Mouse (Mus musculus): ENCODE data around the gene Srgap1.

The Srgap1 gene

DNA sequence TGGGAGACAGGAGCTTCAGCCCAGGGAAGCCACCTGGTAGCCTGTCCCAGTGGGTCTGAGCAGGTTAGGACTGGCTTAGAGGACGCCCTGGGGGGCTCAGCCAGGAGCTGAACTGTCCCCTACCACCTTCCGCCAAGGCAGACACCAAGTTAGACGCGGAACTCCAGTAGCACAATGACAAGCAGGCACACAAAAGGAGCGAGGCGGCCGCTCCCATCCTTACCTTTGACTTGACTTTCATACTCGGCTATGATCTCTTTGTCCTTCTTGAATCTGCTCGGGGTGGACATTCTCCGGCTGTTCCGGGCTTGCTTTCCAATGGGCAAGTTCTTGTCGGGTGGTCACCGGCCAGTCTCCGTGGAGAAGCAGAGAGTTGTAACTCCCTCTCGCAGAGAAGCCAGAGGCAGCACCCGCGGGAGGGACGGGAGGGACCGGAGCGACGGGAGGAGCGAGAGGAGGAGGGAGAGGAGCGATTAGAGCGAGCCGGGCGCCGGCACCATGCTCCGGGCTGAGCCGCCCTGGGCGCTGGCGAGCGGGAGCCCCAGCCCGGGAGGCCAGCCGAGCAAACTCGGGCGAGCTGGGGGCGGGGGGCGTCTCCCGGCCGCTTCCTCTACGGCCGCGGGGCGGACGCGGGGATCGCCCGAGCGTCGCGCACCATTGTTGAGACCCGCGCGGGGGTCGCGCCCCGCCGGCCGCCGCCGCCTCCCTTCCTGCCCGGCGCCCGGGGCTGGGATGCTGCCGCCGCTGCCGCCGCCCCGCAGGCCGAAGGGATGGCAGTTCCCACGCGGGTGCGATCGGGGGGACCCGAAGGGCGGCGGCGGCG, at the start of gene Srgap1:
Srgap1 (minus strand) TSS at position 412 of the 823 bp plus-strand sequence.
- peak; percentile 77 for DNase-seq

DNA sequence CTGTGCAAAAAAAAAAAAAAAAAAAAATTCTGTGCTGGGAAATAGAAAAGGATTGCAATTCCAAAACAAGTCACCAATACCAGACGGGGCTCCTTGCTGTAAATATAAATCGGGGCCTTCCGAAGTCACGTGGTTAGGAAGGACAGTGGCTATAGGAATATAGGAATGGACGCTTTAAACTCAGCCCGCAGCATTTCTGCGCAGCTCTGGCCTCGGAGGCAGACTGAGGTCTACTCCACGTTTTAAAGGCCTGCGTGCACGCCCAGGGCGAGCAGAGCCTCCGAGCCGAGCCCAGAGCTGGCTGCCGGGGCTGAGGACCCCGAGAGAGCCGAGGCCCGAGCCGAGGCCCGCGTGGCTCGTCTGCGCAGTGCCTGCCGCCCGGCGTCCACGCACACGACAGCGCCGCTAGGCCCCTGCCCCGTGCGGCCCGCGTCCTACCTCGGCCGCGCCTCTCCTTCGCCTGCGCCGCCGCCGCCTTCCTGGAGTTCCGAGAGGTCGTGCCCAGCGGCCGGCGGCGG, 49.4 kb upstream of the Srgap1 start:
- DNase-seq, result no peak

DNA sequence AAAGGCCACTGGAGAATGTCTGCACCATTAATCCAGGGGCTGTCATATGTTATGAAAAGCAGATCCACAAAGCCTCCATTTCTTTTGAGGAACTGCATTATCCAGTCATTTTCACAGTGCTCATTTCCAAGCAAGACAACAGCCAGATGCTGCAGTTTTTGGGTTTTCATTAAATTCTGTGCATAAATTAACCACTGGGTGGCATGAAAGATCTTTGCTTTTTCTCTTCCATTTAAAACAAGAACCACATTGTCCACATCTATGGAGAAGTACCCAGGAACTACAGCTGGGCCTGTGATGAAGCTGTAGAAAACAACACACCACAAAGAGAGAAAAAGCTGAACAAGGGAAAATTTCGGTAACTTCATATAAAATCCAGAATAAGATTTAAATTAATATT, 43.4 kb upstream of the Srgap1 start:
- DNase-seq, result no peak

DNA sequence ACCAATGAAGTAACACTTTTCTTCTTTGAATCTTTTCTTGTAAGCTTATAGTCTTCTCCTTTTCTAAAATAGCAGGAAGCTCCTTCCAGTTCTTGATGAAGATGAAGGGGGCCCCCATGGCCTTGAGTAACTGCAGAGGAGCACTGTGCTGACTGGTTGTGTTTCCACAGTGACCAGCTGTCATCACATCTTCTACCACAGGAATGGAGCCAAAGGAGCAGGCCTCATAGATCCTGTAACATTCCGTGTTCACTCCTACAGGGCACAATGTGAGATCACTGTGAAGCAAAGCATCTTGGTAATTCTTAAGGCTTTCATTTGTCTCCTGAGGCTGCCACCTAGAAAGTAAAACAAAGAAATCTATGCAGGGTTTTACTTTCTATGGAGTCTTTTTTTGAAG, 34.2 kb upstream of the Srgap1 start:
- no peak for DNase-seq

DNA sequence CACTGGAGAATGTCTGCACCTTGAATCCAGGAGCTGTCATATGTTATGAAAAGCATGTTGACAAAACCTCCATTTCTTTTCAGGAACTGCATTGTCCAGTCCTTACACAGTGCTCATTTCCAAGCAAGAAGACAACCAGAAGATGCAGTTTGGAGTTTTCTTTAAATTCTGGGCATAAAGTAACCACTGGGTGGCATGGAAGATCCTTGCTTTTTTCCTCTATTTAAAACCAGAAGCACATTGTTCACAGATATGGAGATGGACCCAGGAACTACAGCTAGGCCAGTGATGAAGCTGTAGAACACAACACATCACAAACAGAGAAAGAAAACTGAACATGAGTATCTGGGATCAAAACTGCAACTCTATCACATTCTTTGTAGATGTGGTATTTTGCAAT, 22.0 kb upstream of the Srgap1 start:
- no peak for DNase-seq

DNA sequence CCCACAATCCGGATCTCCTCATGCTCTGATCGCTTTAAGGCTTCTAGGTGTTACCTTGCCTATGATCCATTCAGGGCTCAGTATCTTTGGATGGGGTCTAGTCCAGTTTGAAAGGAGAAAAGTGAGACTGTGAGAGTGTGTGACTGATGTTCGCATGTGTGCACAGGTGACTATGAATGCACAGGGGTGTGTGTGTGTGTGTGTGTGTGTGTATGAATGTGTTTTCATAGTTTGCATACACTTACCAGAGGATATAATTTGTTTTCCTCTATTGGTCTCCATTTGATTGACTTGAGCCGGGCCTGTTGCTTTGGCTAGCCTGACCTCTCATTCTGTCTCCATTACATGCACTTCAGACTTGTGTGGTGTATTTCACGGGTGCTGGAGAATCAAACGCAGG, 8.7 kb upstream of the Srgap1 start:
- DNase-seq, result no peak

DNA sequence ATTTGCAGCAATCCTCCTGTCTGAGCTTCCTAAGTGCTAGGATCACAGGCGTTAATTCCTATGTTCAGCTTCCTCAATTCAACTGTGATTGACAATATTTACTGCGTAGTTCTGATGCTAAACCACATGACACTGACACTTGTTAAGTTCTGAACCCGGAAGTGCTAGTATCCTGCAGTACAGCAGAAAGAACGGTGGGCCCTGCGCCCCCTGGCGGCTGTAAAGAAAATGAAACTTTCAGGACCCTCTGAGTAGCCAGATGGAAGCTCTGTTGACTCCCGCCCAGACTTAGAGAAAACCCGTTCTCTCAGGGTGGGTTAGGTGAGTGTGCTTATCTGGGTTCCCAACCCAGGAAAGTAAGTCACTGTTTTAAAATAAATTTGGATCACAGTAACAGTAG, 7.4 kb upstream of the Srgap1 start:
- peak; percentile 62 for DNase-seq

DNA sequence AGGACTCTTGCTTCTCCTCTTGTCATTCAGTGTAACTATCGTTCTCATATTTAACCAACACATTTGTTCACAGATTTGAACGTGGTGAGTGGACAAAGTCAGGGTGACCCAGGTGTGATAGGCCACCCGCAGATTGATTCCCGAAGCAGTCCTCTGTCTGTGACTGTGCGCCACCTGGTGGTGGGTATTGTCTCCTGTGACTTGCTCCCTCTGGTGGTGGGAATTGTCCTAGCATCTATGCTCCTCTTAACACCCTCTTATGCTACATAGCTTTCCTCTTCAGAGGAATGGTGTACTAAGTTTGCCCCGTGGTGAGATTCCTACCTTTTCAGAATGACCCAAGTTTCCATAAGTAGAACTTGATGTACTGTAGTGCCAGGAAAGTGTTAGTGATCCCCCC, 4.7 kb upstream of the Srgap1 start:
- DNase-seq, result peak; percentile 87

DNA sequence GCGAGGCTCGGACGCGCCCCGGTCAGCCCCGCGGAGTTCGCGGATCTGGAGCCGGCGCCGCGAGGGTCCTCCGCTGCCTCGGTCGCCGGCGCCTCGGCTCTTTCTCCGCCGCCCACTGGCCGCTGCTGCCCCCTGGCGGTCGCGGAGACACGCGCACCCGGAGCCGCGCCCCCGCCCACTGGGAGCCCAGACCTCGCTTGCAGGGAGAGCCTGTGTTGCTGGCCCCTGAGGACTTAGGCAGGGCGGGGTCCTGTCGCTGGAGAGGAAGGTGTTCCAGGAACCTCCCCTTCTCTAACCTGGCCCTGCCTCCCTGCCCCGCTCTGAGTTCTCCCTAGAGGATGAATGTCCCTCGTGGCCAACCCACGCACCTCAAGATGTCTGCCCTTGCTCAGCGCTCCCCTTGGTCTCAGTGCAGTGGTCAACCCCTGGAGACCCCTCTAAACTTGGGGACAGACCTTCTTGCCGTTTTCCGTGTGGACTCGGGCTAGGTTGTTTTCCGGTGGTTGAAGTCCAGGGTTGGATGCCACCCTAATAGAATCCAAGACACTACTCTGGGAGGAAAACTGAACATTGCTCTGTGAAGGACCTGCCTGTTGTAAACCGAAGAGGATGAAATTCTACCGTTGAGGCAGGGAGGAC, 731 bp upstream of the Srgap1 start:
- DNase-seq, result peak; percentile 90

DNA sequence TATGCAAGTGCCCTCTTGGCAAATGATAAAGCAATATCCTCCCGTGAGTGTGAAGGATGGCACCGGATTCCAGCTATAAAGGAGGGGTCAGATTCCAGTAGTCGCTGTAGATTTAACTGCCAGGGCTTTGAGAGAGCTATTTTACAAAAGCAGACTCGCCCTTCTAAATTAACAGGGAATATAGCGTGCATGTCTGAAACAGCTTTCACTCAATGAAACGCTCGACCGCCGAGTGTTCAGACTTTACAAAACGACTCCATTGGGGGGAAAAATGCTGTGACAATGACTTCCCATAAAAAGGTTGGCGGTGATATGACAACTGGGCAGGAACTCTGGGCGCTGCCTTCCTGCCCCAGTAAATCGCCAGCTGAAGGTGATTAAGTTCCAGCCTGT, 608 bp downstream of the Srgap1 start:
- no peak for DNase-seq

DNA sequence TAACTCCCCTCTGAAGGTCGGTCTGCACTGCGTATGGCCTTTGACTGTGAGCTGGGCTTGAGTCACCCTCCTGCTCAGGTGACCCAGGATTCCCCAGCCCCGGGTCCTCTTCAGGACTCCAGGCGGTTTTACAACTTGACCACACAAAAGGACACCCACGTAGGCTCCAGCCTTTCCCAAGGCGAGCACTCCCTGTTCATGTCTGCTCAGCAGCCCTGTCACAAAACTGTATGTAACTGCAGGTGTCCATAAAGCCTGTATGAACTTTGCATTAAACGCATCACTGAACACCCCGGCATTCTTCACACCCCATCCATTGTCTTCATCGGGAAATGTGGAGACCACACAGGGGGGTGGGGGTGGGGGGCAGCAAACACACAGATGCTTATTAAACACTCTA, 1.2 kb downstream of the Srgap1 start:
- DNase-seq, result no peak

DNA sequence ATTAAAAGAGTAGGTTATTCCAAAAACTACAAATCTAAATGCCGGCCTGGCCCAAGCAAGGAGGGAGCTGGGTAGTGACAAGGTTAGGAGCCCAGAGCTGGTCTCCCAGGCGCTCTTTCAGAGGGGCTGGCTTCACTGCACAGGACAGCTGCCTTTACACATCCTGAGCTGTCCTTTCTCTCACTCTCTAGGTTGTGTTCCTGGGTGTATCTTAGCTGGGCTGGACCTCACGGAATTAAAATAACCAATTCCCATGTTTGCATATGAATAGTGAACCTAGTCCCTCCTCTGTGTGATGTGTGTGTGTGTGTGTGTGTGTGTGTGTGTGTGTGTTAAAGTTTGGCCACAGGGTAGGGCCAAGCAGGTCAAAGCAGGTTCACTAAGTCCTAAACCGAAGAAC, 2.2 kb downstream of the Srgap1 start:
- no peak for DNase-seq

DNA sequence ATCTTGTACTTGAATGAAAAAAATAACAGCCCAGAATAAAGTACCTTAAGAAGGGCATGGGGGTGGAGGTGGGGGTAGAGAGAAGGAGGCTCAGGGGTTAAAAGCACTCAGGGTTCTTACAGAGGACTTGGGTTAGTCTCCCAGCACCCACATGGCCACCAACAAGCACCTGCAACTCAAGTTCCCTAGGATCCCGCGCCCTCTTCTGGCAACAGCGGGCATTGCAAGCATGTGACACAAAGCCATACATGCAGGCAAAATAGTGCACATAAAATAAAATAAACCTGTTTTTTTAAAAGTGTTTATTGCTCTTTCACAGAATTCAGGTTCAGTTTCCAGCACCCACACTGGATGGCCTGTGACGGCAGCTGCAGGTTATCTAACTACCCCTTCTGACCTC, 6.7 kb downstream of the Srgap1 start:
- DNase-seq, result no peak

DNA sequence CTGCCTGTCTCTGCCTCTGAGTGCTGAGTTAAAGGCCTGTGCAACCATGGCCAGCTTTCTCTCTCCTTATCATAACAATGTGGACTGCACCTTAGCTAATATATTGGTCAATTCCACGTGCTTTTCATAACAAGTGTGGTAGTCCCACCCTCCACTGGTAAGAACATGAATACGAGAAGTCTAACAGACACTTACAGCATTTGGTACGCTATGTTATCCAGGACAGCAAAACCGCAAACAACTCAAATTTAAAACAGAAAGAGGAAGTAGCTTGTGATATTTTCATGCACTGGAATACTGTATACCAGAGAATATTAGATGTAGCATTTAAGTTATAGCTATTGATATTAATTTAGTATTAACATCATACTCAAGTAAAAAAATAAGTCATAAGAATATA, 7.5 kb downstream of the Srgap1 start:
- DNase-seq, result no peak

DNA sequence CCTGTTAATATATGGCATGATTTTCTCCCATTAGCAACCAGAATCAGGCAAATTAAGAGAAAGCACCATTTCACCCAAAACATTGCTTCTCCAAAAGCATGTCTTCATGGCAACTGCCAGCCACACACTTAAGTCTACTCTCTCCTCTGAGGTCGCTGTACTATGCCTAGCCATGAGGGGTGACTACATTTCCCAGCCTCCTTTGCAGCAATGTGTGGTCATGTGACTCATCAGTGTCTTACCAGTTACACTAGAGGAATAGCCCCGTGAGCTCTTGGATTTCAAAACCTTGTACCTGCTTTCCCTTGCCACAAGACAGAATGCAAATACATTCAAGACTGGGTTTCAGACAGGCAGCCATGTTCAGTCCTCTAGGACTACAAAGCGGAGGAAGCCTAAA, 8.6 kb downstream of the Srgap1 start:
- peak; percentile 45 for DNase-seq

DNA sequence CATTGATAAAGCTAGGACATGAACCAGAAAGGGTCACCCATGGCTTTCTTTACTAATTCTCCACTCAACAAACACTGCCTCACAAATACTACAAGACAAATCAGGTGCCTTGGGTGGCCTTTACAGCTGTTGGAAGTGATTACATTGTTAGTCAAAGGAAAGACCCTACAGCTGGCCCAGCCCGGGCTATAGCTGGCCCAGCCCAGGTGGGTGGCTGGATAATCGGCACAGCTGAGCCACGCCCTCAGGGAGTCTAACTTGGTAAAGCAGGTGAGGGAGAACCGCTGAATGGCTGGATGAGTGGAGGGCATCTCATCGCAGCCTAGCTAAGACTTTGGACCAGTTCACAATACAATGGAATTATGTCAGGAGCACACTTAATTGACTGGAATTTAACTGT, 13.8 kb downstream of the Srgap1 start:
- DNase-seq, result no peak

DNA sequence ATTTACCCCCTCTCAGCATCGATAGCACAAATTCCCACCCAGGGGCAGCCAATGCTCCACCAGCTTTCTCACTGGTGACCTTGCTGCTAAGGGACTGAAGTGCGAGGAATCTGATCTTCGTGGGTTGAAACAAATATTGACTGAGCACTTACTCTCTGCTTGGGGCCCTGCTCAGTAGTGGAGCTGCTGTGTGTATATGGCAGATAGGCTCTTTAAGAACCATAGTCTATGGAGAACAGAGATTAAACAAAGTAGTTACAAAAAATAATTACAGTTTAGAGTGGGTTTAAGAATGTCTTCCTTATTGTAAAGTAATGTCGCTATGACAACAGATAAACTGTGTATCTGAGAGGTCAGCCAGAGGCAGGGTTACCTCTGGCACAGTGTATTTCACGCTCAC, 16.7 kb downstream of the Srgap1 start:
- no peak for DNase-seq

DNA sequence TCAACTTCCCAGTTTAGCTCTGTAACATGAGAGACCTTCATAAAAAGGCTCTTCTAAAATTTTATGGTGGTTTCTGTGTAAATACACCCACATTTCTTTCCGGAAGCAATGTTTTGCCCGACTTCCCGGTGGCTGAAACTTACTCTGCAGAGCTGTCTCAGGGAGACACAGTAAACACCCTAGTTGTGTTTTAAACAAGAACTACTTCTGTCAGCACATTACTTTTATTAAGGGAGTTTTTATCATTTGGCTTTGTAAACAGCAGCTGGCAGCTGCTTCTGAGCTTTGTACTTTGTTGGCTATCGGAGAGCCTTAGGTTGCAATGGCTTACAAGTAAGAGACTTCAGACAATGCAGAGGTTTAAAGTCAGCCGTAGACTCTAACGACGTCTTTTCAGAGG, 17.4 kb downstream of the Srgap1 start:
- DNase-seq, result peak; percentile 30

DNA sequence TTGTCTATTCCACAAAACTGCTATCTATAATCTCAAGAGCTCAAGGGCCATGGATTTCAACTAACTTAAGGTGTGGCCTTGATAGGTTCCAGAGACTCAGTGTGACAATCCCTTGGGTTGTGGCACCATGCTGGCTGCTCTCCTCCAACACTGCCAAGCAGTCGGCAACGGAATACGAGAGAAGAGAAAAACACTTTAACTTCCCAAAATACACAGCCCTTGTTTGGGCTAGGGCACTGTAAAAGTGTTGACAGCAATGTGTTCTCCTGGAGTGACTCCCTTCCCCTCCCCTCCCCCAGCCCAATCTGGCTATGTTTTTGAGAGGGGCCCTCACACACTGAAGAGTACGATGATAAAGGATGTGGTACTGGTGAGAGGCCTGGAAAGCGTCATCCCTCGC, 21.9 kb downstream of the Srgap1 start:
- no peak for DNase-seq

DNA sequence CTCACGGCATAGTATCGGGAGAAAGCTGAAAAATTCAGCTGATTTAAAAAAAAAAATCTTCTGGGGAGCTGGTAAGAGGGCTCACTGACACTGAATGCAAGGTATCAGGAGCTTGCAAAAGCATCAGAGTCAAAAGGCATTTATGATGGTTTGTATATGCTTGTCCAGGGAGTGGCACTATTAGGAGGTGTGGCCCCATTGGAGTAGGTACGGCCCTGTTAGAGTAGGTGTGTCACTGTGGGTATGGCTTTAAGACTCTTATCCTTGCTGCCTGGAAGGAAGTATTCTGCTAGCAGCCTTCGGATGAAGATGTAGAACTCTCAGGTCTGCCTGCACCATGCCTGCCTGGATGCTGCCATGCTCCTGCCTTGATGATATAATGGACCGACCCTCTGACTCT, 26.2 kb downstream of the Srgap1 start:
- no peak for DNase-seq

DNA sequence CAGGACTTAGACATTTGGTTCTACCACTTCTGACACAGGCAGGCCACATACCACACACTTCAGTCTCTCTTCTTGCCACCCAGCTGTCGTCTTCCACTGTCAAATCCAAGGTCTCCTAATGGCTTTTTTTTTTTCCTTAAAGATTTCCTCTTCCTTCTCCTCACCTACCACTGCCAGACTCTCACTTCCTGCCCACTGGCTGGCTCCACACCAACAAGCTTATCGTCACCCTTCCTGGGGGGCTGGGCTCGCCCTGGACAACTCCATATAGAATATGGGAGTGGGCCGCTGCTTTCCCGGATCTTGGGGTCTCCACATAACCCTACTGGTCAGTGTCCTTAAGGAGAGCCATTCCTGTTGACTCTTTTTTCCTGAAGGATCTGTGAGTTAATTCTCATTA, 26.9 kb downstream of the Srgap1 start:
- DNase-seq, result peak; percentile 24

DNA sequence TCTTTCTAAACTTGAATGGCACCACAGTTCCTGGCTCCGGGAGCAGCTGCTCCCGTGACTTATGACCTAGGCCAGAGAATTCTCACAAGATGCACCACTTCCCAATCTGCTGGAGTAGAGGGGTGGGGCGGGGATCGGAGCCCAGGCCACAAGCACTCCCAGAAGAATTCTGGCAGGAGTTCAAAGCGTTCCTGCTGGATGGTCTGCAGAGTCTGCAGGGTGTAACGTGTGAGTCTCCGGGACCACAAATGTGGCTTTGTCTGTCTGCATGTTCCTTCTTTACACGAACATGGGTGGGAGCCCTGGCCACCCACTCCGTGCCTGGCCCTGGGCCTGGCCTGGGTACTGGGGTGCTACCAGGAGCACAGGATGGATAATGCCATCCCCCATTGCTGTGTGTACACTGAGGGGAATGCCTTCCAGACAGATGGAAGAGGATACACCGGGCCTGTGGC, 28.5 kb downstream of the Srgap1 start:
- peak; percentile 79 for DNase-seq

DNA sequence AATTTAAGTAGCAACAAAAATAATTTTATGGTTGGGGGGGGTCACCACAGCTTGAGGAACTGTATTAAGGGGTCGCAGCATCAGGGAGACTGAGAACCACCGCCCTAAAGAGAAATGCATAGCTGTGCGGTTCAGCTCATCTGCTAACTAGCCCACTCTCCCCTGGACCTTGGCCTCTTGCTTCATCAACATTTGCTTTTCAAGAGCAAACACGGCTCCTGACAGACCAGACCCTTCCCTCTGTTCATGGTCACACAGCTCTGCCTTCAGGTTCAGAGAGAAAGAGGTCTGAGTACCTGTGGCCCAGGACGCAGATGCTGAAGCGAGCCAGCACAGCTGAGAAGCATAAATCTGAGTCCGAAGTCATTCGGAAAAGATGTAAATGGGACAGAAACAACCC, 29.4 kb downstream of the Srgap1 start:
- no peak for DNase-seq

DNA sequence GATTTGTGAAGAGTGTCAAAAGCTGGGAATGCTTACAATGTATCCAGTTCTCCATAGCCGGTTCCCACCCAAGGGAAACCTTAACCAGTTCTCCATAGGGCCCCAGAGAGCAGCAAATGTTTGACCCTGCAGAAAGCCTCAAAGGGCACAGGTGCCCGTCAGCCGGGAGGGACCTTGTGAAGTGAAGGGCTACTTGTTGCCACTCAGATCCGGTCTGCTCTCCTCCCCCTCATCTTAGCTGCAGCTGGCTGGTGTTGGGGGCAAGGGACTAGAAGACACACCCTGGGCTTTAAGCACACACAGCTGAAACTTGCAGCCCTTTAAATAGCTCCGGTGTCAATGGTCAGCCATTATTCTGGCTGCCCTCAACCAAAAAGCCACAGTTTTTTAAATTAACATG, 30.1 kb downstream of the Srgap1 start:
- no peak for DNase-seq

Measured in kidney, postnatal 14 days (tissue).